Mouse (Mus musculus): ENCODE measurements around the gene AI597479.

AI597479 gene

GRCm38 (mm10) chr1:43162394-43162793, 63.9 kb downstream of the AI597479 start:
- no peak for DNase-seq (ENCODE audit: low spot score)

GRCm38 (mm10) chr1:43163084-43163466, 64.6 kb downstream of the AI597479 start:
- no peak for DNase-seq (ENCODE audit: low spot score)

GRCm38 (mm10) chr1:43163467-43164418, 65.2 kb downstream of the AI597479 start:
- DNase-seq (ENCODE audit: low spot score) = peak; percentile 50

GRCm38 (mm10) chr1:43164582-43164981, 66.1 kb downstream of the AI597479 start:
- no peak for DNase-seq (ENCODE audit: low spot score)
